Mouse (Mus musculus): ENCODE results near the gene Cwc27.

Gene Cwc27

GRCm38 (mm10) chr13:104816635-104817571 lies at the start of gene Cwc27:
Cwc27 (minus strand) TSS chr13:104817142.
- DNase-seq (ENCODE audit: low spot score) = peak; percentile 14

- DNase-seq (ENCODE audit: low spot score) = no peak
Measured at GRCm38 (mm10) chr13:104866726-104867125, 49.8 kb upstream of the Cwc27 start.

- no peak for DNase-seq (ENCODE audit: low spot score)
Measured at GRCm38 (mm10) chr13:104863127-104863979, 46.4 kb upstream of the Cwc27 start, which contains the start of gene Shisal2b. Shisal2b (minus strand) TSS chr13:104863893.

- no peak for DNase-seq (ENCODE audit: low spot score)
Measured at GRCm38 (mm10) chr13:104853645-104854044, 36.7 kb upstream of the Cwc27 start.

GRCm38 (mm10) chr13:104843295-104844089 lies 26.6 kb upstream of the Cwc27 start:
- DNase-seq (ENCODE audit: low spot score) = no peak

- DNase-seq (ENCODE audit: low spot score) = no peak
Measured at GRCm38 (mm10) chr13:104841937-104842336, 25.0 kb upstream of the Cwc27 start.

GRCm38 (mm10) chr13:104837628-104838027 lies 20.7 kb upstream of the Cwc27 start:
- DNase-seq (ENCODE audit: low spot score) = no peak

- no peak for DNase-seq (ENCODE audit: low spot score)
Measured at GRCm38 (mm10) chr13:104832811-104833210, 15.9 kb upstream of the Cwc27 start.

GRCm38 (mm10) chr13:104825470-104825869 lies 8.5 kb upstream of the Cwc27 start:
- DNase-seq (ENCODE audit: low spot score) = no peak

GRCm38 (mm10) chr13:104822411-104822838 lies 5.5 kb upstream of the Cwc27 start:
- no peak for DNase-seq (ENCODE audit: low spot score)

- no peak for DNase-seq (ENCODE audit: low spot score)
Measured at GRCm38 (mm10) chr13:104821908-104822307, 5.0 kb upstream of the Cwc27 start.

GRCm38 (mm10) chr13:104821192-104821591 lies 4.2 kb upstream of the Cwc27 start:
- no peak for DNase-seq (ENCODE audit: low spot score)

GRCm38 (mm10) chr13:104817696-104818095 lies 754 bp upstream of the Cwc27 start:
- DNase-seq (ENCODE audit: low spot score) = no peak

GRCm38 (mm10) chr13:104816270-104816634 lies 690 bp downstream of the Cwc27 start:
- no peak for DNase-seq (ENCODE audit: low spot score)

- DNase-seq (ENCODE audit: low spot score) = no peak
Measured at GRCm38 (mm10) chr13:104805681-104806080, 11.3 kb downstream of the Cwc27 start.

- DNase-seq (ENCODE audit: low spot score) = no peak
Measured at GRCm38 (mm10) chr13:104799566-104800182, 17.3 kb downstream of the Cwc27 start.

- DNase-seq (ENCODE audit: low spot score) = no peak
Measured at GRCm38 (mm10) chr13:104799067-104799466, 17.9 kb downstream of the Cwc27 start.

GRCm38 (mm10) chr13:104794421-104794820 lies 22.5 kb downstream of the Cwc27 start:
- DNase-seq (ENCODE audit: low spot score) = no peak

- DNase-seq (ENCODE audit: low spot score) = no peak
Measured at GRCm38 (mm10) chr13:104792184-104792583, 24.8 kb downstream of the Cwc27 start, which contains the start of gene Srek1ip1. Srek1ip1 (plus strand) TSS chr13:104792484.

GRCm38 (mm10) chr13:104789663-104790062 lies 27.3 kb downstream of the Cwc27 start:
- DNase-seq (ENCODE audit: low spot score) = no peak

- DNase-seq (ENCODE audit: low spot score) = no peak
Measured at GRCm38 (mm10) chr13:104787260-104787659, 29.7 kb downstream of the Cwc27 start.

Data from urinary bladder, postnatal 10 days (tissue).